Mouse (Mus musculus) heart, adult 10 weeks (tissue): ENCODE data around the gene Rufy3. TPM values are rescaled to one million over a fixed set of nuclear protein-coding genes. Genes with fewer than 3 reads are reported as not detected.

Experiments
- polyA plus RNA-seq: library from polyadenylated mRNA; stranded (reverse); fragments of 350-450 nt; fragmentation: Illumina TruSeq; extraction: RNeasy Lipid Tissue Mini Kit (QIAGEN cat#74804); gene quantifications from one replicate; pipeline ENCODE4 v1.2.3, GENCODE M21; 2014; ENCODE audit warnings: low read depth, low replicate concordance

Gene Rufy3
- 14.5 TPM for polyA plus RNA-seq

DNA sequence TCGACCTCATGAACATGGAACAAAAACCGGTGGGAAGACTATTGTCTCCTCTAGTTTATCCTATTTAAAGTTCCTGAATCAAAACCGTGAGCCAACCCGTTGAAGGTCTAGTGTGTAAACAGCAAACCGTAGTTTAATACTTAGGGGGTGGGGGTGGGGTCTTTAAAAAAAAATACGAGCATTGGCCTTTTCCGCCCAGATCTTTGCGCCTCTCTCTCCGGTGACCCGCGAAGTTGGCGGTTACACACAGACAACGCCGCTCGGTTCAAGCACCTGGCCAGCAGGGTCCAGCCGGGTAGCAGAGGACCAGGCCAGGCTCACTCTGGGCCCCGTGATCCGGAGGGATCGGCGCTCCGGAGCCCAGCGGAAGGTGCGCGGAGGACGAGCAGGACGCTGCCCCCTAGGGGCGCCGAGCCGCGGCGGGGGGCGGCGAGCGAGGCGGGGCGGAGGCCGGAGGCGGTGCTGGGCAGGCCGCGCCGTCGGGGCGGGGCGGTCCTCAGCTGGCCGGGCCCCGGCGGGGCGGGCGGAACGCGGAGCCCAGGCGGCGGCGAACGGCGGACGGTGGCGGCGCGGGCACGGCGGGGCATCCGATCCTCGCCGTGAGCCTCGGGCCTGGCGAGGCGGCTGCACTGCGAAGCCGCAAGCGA is at the start of gene Rufy3:
Gene Rufy3 (plus strand): TSS at position 540 of the 647 bp plus-strand sequence.

DNA sequence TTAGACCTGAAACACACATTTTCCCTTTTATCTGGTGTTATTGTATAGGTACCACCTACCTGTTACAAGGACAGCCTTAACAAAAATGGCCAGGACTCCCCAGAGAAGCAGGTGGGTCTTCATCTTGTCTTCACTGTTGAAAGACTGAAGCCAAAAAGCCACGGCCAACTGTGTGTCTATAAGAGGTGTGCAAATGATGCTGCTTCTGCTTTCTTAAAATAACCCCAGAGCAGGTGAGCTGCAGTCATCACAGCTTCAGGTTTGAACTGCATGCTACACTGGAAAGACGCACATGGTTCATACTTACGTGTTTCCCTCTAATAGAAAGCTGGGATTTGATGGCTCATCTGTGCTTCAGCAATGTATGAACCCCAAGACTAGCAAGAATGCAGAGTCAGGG is 37.2 kb upstream of the Rufy3 start, which contains the start of gene Jchain:
Gene Jchain (minus strand): TSS at position 235 of the 400 bp plus-strand sequence.

DNA sequence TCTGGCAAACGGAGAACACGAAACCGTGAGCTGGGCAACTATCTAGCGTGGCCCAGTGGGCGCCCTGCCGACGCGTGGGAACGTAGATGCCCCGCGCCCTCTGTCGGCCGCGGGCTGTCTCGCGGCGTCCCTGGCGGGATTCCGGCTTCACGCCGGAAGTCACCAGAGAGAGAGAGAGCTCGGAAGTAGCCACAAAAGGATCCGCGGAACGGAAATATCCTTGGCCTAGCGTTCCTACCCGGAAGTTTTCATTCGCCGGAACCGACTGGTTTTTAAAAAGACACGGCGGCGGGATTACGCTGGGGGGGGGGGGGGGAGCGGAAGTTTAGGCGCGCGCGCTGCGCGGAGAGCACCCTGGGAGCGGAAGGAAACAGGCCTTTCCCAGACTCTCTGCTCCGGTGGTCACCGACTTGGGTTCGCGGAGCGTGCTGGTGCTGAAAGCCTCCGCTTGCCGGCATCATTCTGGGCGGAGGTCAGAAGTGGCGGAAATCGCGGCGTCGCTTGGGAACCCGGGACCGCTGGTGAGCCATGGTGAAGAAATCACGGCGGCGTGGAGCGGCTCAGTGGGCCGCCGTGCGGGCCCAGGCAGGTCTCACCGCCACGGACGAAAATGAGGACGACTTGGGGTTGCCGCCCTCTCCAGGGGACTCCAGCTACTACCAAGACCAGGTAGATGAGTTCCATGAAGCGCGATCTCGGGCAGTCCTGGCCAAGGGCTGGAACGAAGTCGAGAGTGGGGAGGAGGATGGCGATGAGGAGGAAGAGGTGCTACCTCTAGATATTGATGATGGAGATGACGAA is 10.6 kb upstream of the Rufy3 start, which contains the start of gene Utp3:
Gene Utp3 (plus strand): TSS at position 377 of the 801 bp plus-strand sequence.

DNA sequence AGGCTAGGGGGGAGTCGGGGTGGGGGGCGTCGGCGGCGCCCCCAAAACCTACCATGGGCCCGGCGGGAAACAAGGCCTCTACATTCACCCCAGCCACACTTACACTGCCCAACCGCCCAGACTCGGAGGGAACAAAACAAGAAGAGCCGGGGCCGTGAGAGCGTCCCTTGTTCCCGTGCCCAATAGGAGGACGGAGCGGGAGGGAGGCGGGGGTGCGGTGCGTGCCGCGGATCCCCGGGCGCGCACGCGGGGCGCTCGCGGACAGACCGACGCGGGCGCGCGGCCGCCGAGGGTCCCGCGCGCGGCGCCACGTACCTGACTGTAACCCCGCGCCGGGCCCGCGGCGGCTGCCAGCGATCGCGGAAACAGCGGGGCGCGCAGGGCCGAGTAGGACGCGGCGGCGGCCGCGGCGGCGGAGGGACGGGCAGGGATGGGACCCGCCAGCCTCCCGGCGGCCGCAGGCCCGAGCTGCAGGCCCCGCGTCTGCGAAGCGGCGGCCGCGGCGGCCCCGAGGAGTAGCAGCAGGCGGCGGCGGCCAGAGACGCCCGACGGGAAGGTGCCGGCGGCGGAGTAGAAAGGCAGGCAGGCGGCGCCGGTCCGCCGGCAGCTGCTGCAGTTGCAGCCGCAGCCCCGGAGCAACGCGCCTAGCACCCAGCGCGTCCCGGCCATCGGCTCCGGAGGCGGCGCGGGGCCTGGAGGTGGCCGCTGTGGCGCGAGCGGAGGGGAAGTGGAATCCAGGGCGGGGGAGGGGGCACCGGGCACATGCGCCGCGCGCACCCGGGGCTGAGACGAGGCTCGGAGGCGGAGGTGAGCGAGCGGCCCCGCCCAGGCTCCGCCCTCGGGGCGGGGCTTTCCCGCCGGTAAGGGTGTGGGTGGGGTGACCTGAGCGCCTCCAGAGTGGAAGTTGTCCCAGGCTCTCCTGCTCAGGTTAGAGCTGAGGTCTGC is 110.9 kb downstream of the Rufy3 start, which contains the start of gene Grsf1:
Gene Grsf1 (minus strand): TSS at position 729 of the 945 bp plus-strand sequence.

Other genes with a start within 250 kb of the Rufy3 start
- gene Prol1, start 247.7 kb upstream of the Rufy3 start, polyA plus RNA-seq, result not detected
- not detected for gene Amtn, start 188.9 kb upstream of the Rufy3 start, polyA plus RNA-seq
- gene Ambn, start 109.0 kb upstream of the Rufy3 start, polyA plus RNA-seq, result not detected
- not detected for gene Enam, start 77.1 kb upstream of the Rufy3 start, polyA plus RNA-seq
- gene Jchain, start 37.1 kb upstream of the Rufy3 start, polyA plus RNA-seq, result 1.3 TPM
- 37.6 TPM for gene Utp3, start 10.6 kb upstream of the Rufy3 start, polyA plus RNA-seq
- gene Grsf1, start 111.1 kb downstream of the Rufy3 start, polyA plus RNA-seq, result 205 TPM
- gene Mob1b, start 155.8 kb downstream of the Rufy3 start, polyA plus RNA-seq, result 14.6 TPM
- 2.1 TPM for gene Dck, start 200.0 kb downstream of the Rufy3 start, polyA plus RNA-seq